Mouse (Mus musculus) G1E-ER4 (cell line): ENCODE data around the gene Slbp. TPM values are rescaled to one million over a fixed set of nuclear protein-coding genes. Genes with fewer than 3 reads are reported as not detected.

Experiments used
- GATA1 ChIP-seq: IDR thresholded peaks from one replicate; pipeline ENCODE4 v1.8.0; 2012; ENCODE audit warnings: low read length, inconsistent platforms
- polyA plus RNA-seq: library from polyadenylated mRNA; stranded (reverse); fragments of >175 nt; gene quantifications from 2 replicates; pipeline ENCODE4 v1.2.3, GENCODE M21; 2012

Slbp gene
- polyA plus RNA-seq, 1 experiment = 221 TPM

DNA sequence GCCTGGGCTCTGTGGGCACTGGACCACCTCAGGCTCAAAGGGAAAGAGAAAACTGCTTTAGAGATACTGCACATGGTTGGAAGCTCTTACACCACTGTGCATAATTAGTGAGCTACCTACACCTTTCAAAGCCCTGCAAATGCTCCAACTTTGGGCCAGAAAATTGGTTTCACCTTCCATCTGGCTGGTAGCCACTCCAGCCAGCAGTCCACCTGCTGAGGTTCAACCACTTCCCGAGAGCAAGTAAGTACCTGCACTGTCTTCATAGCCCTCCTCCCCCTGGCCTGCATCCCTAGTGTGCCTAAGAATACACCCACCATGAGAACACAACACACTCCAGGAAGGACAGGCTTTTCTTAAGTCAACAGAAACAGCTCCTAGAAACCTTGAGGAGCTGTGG lies 40.6 kb downstream of the Slbp start:
- no peak for TF ChIP-seq GATA1

DNA sequence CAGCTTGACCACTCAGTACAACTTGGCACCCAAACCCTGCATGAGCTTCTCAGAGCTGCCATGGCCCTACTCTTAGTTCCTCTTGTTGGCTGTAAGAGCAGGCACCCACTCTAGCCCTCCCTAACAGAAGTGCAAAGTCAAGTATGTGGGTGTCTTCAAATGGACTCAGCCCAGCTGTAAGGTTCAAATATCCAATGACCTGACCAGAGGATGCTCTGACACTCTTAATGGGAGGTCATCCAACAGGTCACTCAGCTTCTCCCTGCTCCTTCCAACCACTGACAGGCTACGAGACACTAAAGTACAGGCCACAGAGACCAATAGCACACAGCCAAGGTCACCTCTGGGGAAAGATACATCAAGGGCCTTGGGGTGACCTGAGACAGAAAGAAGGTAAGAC lies 43.1 kb downstream of the Slbp start:
- TF ChIP-seq GATA1 = no peak

DNA sequence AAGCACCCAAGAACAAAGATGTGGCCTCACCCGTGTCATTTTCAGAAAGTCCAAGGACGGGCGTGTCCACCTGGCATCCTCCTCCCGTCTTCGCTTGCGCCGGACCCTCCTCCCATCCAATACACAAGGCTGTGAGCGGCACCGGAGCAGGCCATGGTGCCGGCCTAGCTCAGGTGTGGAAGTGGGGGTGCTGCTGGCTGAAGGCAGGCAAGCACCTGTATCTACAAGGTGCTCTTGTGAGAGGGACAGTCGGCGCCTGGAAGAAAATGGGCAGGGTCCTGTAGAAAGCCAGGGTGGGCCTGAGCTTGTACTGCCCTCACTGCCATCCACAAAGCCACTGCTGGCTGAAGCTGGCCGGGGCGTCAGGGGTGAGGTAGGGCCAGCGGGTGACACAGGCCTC lies 44.9 kb downstream of the Slbp start:
- no peak for TF ChIP-seq GATA1

DNA sequence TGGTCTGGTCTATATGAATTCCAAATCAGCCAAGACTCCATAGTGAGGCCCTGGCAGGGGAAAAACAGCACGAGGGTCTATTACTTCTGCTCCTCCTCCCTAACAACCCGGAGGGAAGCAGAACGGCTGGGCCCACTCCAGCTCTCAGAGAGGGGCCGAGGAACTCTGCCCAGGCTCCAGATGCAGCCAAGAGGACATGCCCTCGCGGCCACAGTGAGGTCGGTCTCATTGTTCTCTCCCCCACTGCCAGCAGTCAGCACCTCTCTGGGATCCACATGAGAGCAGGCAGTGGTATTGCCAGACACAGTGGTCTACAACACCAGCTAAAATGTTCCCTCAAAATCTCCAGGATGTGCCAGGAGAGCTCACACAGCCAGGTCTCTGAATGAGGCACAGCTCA lies 45.7 kb downstream of the Slbp start:
- no peak for TF ChIP-seq GATA1

DNA sequence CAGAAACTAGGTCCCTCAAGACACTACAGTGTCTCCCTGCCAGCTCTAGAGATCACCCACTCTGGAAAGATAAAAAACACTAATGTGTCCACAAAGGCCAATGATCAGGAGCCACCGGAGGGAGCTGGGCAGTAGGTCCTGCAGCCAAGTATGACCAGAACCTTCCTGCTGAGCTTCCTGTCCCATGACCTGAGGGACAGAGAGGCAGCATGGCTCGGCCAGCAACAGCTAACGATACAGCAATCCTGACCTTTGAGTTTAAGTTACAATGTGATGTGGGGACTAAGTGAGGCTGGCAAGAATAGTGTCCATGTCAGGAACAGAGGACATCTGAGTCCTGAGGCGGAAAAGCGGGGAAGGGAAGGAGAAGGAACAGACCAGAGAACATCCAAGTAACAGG lies 47.1 kb downstream of the Slbp start:
- TF ChIP-seq GATA1 = no peak

DNA sequence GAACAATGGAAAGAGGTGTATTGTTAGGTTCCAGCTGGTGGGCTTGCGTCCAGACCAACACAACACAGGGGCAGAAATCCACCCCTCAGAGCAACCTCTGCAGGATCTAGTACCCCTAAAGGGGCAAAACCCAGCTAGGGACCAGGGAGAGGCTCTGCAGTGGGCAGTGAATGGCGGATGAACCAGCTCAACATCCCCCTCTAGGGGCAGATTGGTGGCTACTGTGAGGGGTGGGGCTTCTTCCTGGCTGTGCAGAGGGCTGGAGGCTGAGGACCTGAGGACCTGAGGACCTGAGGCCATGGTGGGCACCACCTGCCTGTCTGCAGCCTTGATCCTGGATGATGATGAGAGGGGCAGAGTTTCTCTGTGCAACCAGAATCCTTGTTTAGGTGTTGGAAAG lies 58.8 kb downstream of the Slbp start:
- no peak for TF ChIP-seq GATA1

DNA sequence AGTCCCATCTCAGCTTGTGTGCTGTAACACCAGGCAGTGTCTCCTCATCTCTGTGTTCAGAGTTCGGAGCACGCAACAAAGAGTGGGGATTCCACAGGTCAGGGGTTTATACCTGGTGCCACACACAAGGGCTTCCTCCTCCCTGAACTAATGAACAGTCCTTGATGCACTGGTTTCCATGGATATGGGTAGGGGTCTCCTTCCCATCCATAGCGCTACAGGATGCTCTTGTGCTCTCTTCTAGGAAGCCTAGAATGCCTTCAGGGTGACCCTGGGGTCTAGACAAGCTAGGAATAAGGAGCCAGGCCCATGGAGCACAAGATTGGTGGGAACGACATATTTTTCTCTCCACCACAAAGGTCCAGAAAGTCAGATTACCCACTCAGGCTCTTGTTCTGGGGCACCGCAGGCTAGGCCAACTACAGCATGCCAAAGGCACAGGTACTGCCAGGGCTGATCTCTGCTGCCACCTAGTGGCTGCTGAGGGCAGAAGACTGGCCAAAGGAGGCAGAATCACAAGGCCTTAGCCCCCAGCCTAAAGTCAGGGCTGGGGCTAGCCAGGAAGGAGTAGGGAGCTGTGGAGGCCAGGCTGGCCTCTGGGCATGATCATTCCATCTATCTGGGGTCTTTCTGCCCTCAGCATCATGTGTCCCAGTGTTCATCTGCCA lies 63.0 kb downstream of the Slbp start:
- no peak for TF ChIP-seq GATA1

DNA sequence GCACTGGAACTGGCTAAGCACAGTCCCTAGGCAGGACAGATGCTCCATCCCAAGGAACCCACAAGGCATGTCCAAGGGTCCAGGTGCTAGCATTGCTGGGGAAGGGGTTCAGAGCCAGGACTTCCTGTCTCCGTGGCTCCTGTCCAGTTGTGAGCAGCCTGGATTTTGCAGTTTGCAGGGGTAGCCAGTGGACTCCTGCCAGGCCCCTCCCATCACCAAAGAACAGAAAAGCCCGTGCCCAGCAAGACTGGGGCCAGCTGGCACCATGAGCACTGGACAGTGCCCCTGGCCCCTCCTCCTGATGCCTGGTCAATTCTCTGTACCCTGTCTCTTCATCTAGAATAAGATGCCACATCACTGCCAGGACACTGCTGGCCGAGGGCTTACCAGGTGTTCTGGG lies 64.3 kb downstream of the Slbp start:
- no peak for TF ChIP-seq GATA1

DNA sequence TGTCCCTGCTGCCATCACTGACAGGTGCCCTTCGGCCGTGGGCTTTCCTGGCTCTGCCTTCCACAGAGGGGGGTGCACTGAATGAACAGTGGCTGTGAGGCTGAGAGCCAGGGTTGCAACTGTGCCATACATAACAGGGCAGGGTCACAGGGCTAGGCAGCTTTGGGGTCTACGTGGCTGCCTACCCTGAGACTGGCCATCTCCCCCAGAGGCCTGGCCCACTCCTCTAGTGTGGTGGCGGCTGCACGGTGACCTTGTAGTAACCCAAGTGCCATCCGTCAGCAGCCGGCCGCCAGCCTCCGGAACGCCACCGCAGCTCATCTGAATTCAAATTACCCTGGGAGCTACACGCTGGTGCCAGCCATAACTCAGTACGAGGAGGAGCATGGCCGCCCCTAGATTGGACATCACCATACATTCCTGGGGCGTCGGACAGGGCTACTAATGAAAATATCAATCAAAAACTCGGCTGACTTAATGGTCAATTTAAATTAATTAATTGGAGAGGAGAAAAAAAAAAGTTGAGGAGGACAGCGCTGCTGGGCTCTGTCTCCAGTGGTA lies 64.8 kb downstream of the Slbp start:
- TF ChIP-seq GATA1 = no peak

Other genes with a start within 250 kb of the Slbp start
- not detected in 2 replicates for gene Nkx1-1, start 218.6 kb downstream of the Slbp start, polyA plus RNA-seq
- gene Fam53a, start 22.9 kb downstream of the Slbp start, polyA plus RNA-seq = 110 and 151 TPM in 2 replicates
- not detected in 2 replicates for gene Gm9903, start 22.6 kb downstream of the Slbp start, polyA plus RNA-seq
- gene Tacc3, start 5.6 kb upstream of the Slbp start, polyA plus RNA-seq = 50.5 and 88.8 TPM in 2 replicates
- gene Tmem129, start 5.8 kb upstream of the Slbp start, polyA plus RNA-seq = 12.1 and 13.3 TPM in 2 replicates
- gene Fgfr3, start 69.1 kb upstream of the Slbp start, polyA plus RNA-seq = not detected in 2 replicates
- gene Letm1, start 130.2 kb upstream of the Slbp start, polyA plus RNA-seq = 36.7 and 39.6 TPM in 2 replicates
- gene Nsd2, start 168.2 kb upstream of the Slbp start, polyA plus RNA-seq = 11.3 and 11.6 TPM in 2 replicates